9 mouse cellular contexts compared by ENCODE assay signal in genomic region chr17:45642701-45643100, GRCm38 (mm10). TPM values are rescaled to one million over a fixed set of nuclear protein-coding genes. Genes with fewer than 3 reads are reported as not detected.
DNase-seq lines count a peak whose midpoint lies in the region; ATAC-seq and TF ChIP-seq lines count a peak whose summit lies in the region.
"Had no signal": no experiment of that assay in that cellular context is flagged by ENCODE, and none has a peak within 500 bp of the region (broad histone marks: within the 10 kb centered on the region; RNA-seq: fewer than 3 reads in every experiment).

No protein-coding gene starts in this region.

- 22% methylated on average over 12 of the region's 12 CpGs for WGBS in lung, postnatal 0 days

- peak; percentile 32 for ATAC-seq in lung, postnatal 0 days
- ATAC-seq in activated CD4-positive, CD25-positive, alpha-beta regulatory T cell, adult 4 months: no peak

- no peaks in the 10 kb centered on the region for H3K36me3 ChIP-seq in lung, postnatal 0 days (ENCODE audit: insufficient read depth, low read length)
- H3K36me3 ChIP-seq: limb, embryonic 13.5 days had no signal

- H3K27me3 ChIP-seq in lung, postnatal 0 days (replicated peaks; ENCODE audit: insufficient read depth, low read length): no peaks in the 10 kb centered on the region
- H3K27me3 ChIP-seq: limb, embryonic 13.5 days had no signal

- no peak overlapping the region for H3K4me3 ChIP-seq in gastrocnemius, adult 2 months
- no peak overlapping the region for H3K4me3 ChIP-seq in lung, postnatal 0 days (ENCODE audit: low read depth, low read length)
- H3K4me3 ChIP-seq: limb, embryonic 13.5 days had no signal

- H3K4me2 ChIP-seq in lung, postnatal 0 days (replicated peaks; ENCODE audit: low read depth, low read length): no peak overlapping the region
- H3K4me2 ChIP-seq: limb, embryonic 13.5 days had no signal

- H3K4me1 ChIP-seq in lung, postnatal 0 days (ENCODE audit: insufficient read depth, low read depth, low read length): no peaks in the 10 kb centered on the region
- H3K4me1 ChIP-seq: limb, embryonic 13.5 days had no signal

- intact Hi-C loops in gastrocnemius, adult 2 months (cut with DNase I): loop anchor here (5.0 kb wide), 2 partner anchors 125 to 165 kb away; partner anchors contain the start of gene Spats1

- no peak overlapping the region for H3K9ac ChIP-seq in lung, postnatal 0 days (replicated peaks; ENCODE audit: low read depth)
- H3K9ac ChIP-seq: limb, embryonic 13.5 days had no signal

- peak; percentile 79 for TF ChIP-seq CTCF in gastrocnemius, adult 2 months (IDR thresholded peaks at IDR 0.05)
- TF ChIP-seq CTCF in lung, postnatal 0 days (IDR thresholded peaks at IDR 0.05): peak; percentile 93

- no peaks in the 10 kb centered on the region for H3K9me3 ChIP-seq in lung, postnatal 0 days (ENCODE audit: low read length)
- H3K9me3 ChIP-seq: limb, embryonic 13.5 days had no signal

- TF ChIP-seq EP300 in lung, postnatal 0 days (IDR thresholded peaks at IDR 0.05): no peak

- DNase-seq in CD4-positive helper T cell, adult 2 months (ENCODE audit: low read depth, low spot score): peak; percentile 55
- DNase-seq in Muller cell, postnatal 12 days (ENCODE audit: inconsistent ontology term): peak; percentile 57
- peak; percentile 87 to 90 for DNase-seq in cerebellum, postnatal 25 days
- DNase-seq in gastrocnemius, adult 2 months: peak; percentile 80
- DNase-seq in kidney, postnatal 4 days: peak; percentile 84 to 87
- peak; percentile 80 for DNase-seq in lung, postnatal 0 days (ENCODE audit: low spot score)
- peak; percentile 73 for DNase-seq in right cerebral cortex, postnatal 14 days

- 0 out of 2 replicates have a peak overlapping the region, but pooled peaks have one; percentile 21 for H3K27ac ChIP-seq in gastrocnemius, adult 2 months
- no peak overlapping the region for H3K27ac ChIP-seq in lung, postnatal 0 days (ENCODE audit: low read length)
- H3K27ac ChIP-seq: limb, embryonic 13.5 days had no signal

RNA-seq across cellular contexts. Expression of gene Capn11, which starts 16.4 kb away (rescaled TPM):
- total RNA-seq in gastrocnemius, adult 2 months (2021): under 1 TPM; 0.59 to 0.98 TPM
- polyA plus RNA-seq in lung, postnatal 0 days (2015; fragmentation: Nextera tagmentation; extraction: Ambion mirVana): 0.08 TPM in 1 of 2 replicates, not detected in the other
- polyA plus RNA-seq in activated CD4-positive, CD25-positive, alpha-beta regulatory T cell, adult 4 months (2017; shearing (Covaris generic)): under 1 TPM in 1 of 2 experiments, not detected in 1; 0.33 TPM

RNA-seq across cellular contexts. Expression of gene Mymx, which starts 40.8 kb away (rescaled TPM):
- under 1 TPM in 1 of 2 experiments, not detected in 1; 0.36 TPM for total RNA-seq in gastrocnemius, adult 2 months (2021)
- polyA plus RNA-seq in lung, postnatal 0 days (2015; fragmentation: Nextera tagmentation; extraction: Ambion mirVana): not detected in 2 replicates
- not detected for polyA plus RNA-seq in activated CD4-positive, CD25-positive, alpha-beta regulatory T cell, adult 4 months (2017; shearing (Covaris generic))

RNA-seq across cellular contexts. Expression of gene Slc29a1, which starts 43.3 kb away (rescaled TPM):
- 10 to 100 TPM; 27.4 to 44.7 TPM for total RNA-seq in gastrocnemius, adult 2 months (2021)
- 99.8 and 120 TPM in 2 replicates for polyA plus RNA-seq in lung, postnatal 0 days (2015; fragmentation: Nextera tagmentation; extraction: Ambion mirVana)
- 10 to 100 TPM; 82.3 to 85.3 TPM for polyA plus RNA-seq in activated CD4-positive, CD25-positive, alpha-beta regulatory T cell, adult 4 months (2017; shearing (Covaris generic))

RNA-seq across cellular contexts. Expression of gene Mrpl14, which starts 43.4 kb away (rescaled TPM):
- 100 to 1,000 TPM in 1 of 2 experiments, 10 to 100 TPM in 1; 99.5 to 139 TPM for total RNA-seq in gastrocnemius, adult 2 months (2021)
- polyA plus RNA-seq in lung, postnatal 0 days (2015; fragmentation: Nextera tagmentation; extraction: Ambion mirVana): 224 and 234 TPM in 2 replicates
- 10 to 100 TPM; 73.4 to 90.9 TPM for polyA plus RNA-seq in activated CD4-positive, CD25-positive, alpha-beta regulatory T cell, adult 4 months (2017; shearing (Covaris generic))

RNA-seq across cellular contexts. Expression of gene Tmem63b, which starts 44.0 kb away (rescaled TPM):
- total RNA-seq in gastrocnemius, adult 2 months (2021): 10 to 100 TPM; 66.5 to 81.6 TPM
- 78.5 and 88.2 TPM in 2 replicates for polyA plus RNA-seq in lung, postnatal 0 days (2015; fragmentation: Nextera tagmentation; extraction: Ambion mirVana)
- polyA plus RNA-seq in activated CD4-positive, CD25-positive, alpha-beta regulatory T cell, adult 4 months (2017; shearing (Covaris generic)): 1 to 10 TPM; 2.7 to 3.6 TPM
